Mouse (Mus musculus) CH12.LX (cell line): ENCODE data around the gene Nt5c2.

Experiments used
- CHD2 ChIP-seq: IDR thresholded peaks from 2 replicates; pipeline ENCODE4 v1.6.1; 2011; ENCODE audit warnings: low read length, improper control_type of control experiment
- CTCF ChIP-seq, 2 experiments: IDR thresholded peaks in 1 of 2; conservative IDR thresholded peaks in 1 of 2; 2 replicates each; pipeline ENCODE4 v1.5.1; 2011 to 2012; ENCODE audit warnings: low read depth in 2 of 2, low read length in 2 of 2, improper control_type of control experiment in 1 of 2, inconsistent platforms in 1 of 2, mild to moderate bottlenecking in 1 of 2, moderate library complexity in 1 of 2
- HCFC1 ChIP-seq: IDR thresholded peaks from 2 replicates; pipeline ENCODE4 v1.6.1; 2012; ENCODE audit warnings: low read depth, mild to moderate bottlenecking, inconsistent platforms, low read length, improper control_type of control experiment
- MAFK ChIP-seq: IDR thresholded peaks from 2 replicates; pipeline ENCODE4 v1.6.1; 2011; ENCODE audit warnings: low read length, improper control_type of control experiment; ENCODE audit not compliant: insufficient replicate concordance
- MXI1 ChIP-seq: IDR thresholded peaks from 2 replicates; pipeline ENCODE4 v1.6.1; 2011; ENCODE audit warnings: mild to moderate bottlenecking, low read depth, low read length, improper control_type of control experiment
- PAX5 ChIP-seq: IDR thresholded peaks from 2 replicates; pipeline ENCODE4 v1.6.1; 2012; ENCODE audit warnings: low read length, inconsistent platforms, mixed read lengths
- POLR2A ChIP-seq: IDR thresholded peaks from 2 replicates; pipeline ENCODE4 v1.6.1; 2011; ENCODE audit warnings: low read depth, mild to moderate bottlenecking, improper control_type of control experiment, low read length
- POLR2AphosphoS2 ChIP-seq: IDR thresholded peaks from 2 replicates; pipeline ENCODE4 v1.6.1; 2011; ENCODE audit warnings: low read depth, low read length, improper control_type of control experiment
- UBTF ChIP-seq: IDR thresholded peaks from 2 replicates; pipeline ENCODE4 v1.6.1; 2012; ENCODE audit warnings: low read depth, mild to moderate bottlenecking, inconsistent platforms, low read length, improper control_type of control experiment, moderate library complexity
- USF1 ChIP-seq: IDR thresholded peaks from 2 replicates; pipeline ENCODE4 v1.6.1; 2014; ENCODE audit warnings: low read depth, mild to moderate bottlenecking, inconsistent platforms, low read length, improper control_type of control experiment
- USF2 ChIP-seq: conservative IDR thresholded peaks from 2 replicates; pipeline ENCODE4 v1.6.1; 2011; ENCODE audit warnings: low read depth, low read length, improper control_type of control experiment
- ZC3H11A ChIP-seq: IDR thresholded peaks from 2 replicates; pipeline ENCODE4 v1.6.1; 2012; ENCODE audit warnings: low read depth, mild to moderate bottlenecking, inconsistent platforms, low read length, improper control_type of control experiment
- ZKSCAN1 ChIP-seq: IDR thresholded peaks from 2 replicates; pipeline ENCODE4 v1.6.1; 2012; ENCODE audit warnings: low read depth, inconsistent platforms, low read length, improper control_type of control experiment, borderline replicate concordance
- ZNF384 ChIP-seq: IDR thresholded peaks from 2 replicates; pipeline ENCODE4 v1.6.1; 2012; ENCODE audit warnings: low read depth, low read length, improper control_type of control experiment, inconsistent platforms

GRCm38 (mm10) chr19:46991145-46991544, 23.8 kb downstream of the Nt5c2 start:
- no peak for TF ChIP-seq POLR2A
- TF ChIP-seq HCFC1 = no peak
- TF ChIP-seq PAX5 = no peak
- peak; percentile 68 for TF ChIP-seq ZNF384
- TF ChIP-seq USF2 = no peak
- TF ChIP-seq CTCF (conservative IDR thresholded peaks at IDR 0.05 in 1 of 2, IDR thresholded peaks at IDR 0.05 in 1 of 2; ENCODE audit: low read depth in 2 of 2, low read length in 2 of 2) = peak; percentile 86 to 98
- no peak for TF ChIP-seq UBTF
- TF ChIP-seq CHD2 = no peak
- no peak for TF ChIP-seq ZKSCAN1
- no peak for TF ChIP-seq MXI1
- peak; percentile 82 for TF ChIP-seq ZC3H11A
- TF ChIP-seq MAFK = no peak
- TF ChIP-seq USF1 = no peak
- no peak for TF ChIP-seq POLR2AphosphoS2
